Mouse (Mus musculus): Measurements from ENCODE around the gene Keap1.

DNA sequence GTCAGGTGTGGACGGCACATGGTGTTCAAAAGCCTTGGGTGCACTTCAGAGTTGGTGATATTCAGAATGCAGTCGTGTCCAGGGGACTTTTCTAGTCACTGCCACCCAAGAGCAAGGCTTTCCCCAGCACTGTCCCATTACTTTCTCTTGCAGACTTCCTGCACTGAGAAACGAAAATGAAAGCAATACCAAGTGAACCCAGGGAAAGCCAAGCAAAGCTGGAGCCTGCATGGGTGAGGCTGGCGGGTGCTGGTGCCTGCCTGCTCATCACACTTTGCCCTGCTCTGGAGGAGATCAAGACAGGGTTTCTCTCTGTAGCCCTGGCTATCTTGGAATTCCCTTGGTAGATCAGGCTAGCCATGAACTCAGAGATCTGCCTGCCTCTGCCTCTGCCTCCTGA is 3.8 kb downstream of the Keap1 start:
- TF ChIP-seq POLR2A (IDR thresholded peaks at IDR 0.05; ENCODE audit: low read depth, low read length) (no peak), CTCF (IDR thresholded peaks at IDR 0.05; ENCODE audit: extremely low read depth, insufficient read depth, insufficient read length, insufficient replicate concordance) (no peak)
